Mouse (Mus musculus): ENCODE results near the gene Ptpn1. TPM values are rescaled to one million over a fixed set of nuclear protein-coding genes. Genes with fewer than 3 reads are reported as not detected.

Ptpn1 gene
- polyA plus RNA-seq, 1 experiment = 24.4 TPM

DNA sequence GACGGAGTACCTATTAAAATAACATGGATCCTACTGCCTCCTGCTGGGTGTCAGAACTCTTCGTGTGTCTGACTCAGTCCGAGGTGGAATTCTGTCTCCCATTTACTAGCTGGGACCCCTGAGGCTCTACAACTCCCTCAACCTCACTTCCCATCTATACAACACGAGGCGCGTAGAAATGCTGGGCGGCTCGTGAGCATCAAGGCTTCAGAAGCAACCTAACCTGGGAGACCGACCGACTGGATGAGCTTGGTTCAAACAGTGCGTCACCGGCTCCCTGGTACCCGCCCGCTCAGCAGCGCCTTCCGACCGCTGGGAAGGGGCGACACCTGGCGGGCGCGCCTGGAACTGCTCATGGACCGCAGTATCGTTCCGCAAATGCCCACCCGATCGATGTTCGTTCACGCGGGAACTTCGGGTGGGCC, 36.9 kb upstream of the Ptpn1 start:
- Histone ChIP-seq H3K4me1 (ENCODE audit: control insufficient read depth, insufficient read depth, insufficient read length, low read length) (peaks cover 3% of the 10 kb centered on the region), H3K4me3 (ENCODE audit: low read depth, low read length) (peak overlapping the region; percentile 17), H3K27me3 (ENCODE audit: control insufficient read depth, insufficient read depth, low read length) (peaks cover 5% of the 10 kb centered on the region; the same call in 1 of the 2 replicates), H3K27ac (ENCODE audit: insufficient read depth, low read depth, low read length) (no peak overlapping the region), H3K36me3 (ENCODE audit: control insufficient read depth, insufficient read depth, low read length) (no peaks in the 10 kb centered on the region)
- TF ChIP-seq CTCF (IDR thresholded peaks at IDR 0.05; ENCODE audit: extremely low read depth, insufficient read length, insufficient replicate concordance, low read depth, low read length) = peak; percentile 82
- no peak for TF ChIP-seq POLR2A (IDR thresholded peaks at IDR 0.05; ENCODE audit: low read depth, low read length)
- under 1% methylated on average over 30 of the region's 30 CpGs for WGBS

DNA sequence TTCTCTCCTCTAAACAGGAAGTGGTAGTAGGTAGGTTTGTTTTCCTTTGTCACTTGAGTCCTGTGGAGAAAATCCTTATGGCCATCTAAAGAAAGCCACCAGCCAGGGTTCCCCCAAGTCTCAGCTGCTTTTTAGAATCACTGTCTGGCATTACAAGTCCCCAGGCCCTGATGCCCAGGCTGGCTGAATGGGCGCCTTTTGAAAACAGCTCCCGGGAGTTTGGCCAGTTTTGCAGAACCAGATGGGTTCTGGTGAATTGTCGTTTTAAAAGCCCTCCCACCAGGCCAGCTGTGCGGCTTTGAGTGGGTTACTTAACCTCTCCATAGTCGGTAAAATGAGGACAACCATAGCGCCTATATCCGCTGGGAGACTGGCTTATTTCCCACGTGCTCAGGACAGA, 34.0 kb upstream of the Ptpn1 start:
- Histone ChIP-seq H3K36me3 (ENCODE audit: control insufficient read depth, insufficient read depth, low read length) (no peaks in the 10 kb centered on the region), H3K27me3 (ENCODE audit: control insufficient read depth, insufficient read depth, low read length) (peaks cover 5% of the 10 kb centered on the region; the same call in 1 of the 2 replicates), H3K27ac (ENCODE audit: insufficient read depth, low read depth, low read length) (no peak overlapping the region), H3K4me3 (ENCODE audit: low read depth, low read length) (no peak overlapping the region), H3K4me1 (ENCODE audit: control insufficient read depth, insufficient read depth, insufficient read length, low read length) (peaks cover 2% of the 10 kb centered on the region; the same call in 1 of the 2 replicates)
- TF ChIP-seq CTCF (IDR thresholded peaks at IDR 0.05; ENCODE audit: extremely low read depth, insufficient read length, insufficient replicate concordance, low read depth, low read length) (no peak), POLR2A (IDR thresholded peaks at IDR 0.05; ENCODE audit: low read depth, low read length) (no peak)
- 75% methylated on average over 8 of the region's 8 CpGs for WGBS

DNA sequence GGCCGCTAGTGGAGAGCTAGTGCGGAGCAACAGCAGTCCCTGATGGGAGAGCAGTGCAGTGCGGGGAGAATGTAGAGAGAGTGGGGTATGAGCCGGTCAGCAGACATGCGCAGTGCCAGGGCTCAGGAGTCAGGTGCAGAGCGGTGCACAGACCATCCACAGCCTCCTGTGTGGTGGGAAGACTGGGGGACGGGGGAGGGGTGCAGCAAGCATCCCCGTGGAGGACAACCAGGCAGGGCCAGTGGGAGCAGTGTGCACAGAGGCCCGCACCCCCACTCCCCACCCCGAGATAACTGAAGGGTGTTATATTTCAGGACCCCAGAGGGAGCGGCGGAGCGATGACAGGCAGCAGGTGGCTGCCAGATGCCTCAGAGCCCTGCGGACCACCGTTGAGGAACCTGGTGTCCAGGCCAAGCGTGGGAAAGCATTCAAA, 31.9 kb upstream of the Ptpn1 start:
- Histone ChIP-seq H3K4me3 (ENCODE audit: low read depth, low read length) (no peak overlapping the region), H3K36me3 (ENCODE audit: control insufficient read depth, insufficient read depth, low read length) (no peaks in the 10 kb centered on the region), H3K4me1 (ENCODE audit: control insufficient read depth, insufficient read depth, insufficient read length, low read length) (no peaks in the 10 kb centered on the region; the same call in 1 of the 2 replicates), H3K27me3 (ENCODE audit: control insufficient read depth, insufficient read depth, low read length) (peaks cover 5% of the 10 kb centered on the region; the same call in 1 of the 2 replicates), H3K27ac (ENCODE audit: insufficient read depth, low read depth, low read length) (no peak overlapping the region)
- WGBS = 42% methylated on average over 16 of the region's 16 CpGs
- no peak for TF ChIP-seq CTCF (IDR thresholded peaks at IDR 0.05; ENCODE audit: extremely low read depth, insufficient read length, insufficient replicate concordance, low read depth, low read length)
- TF ChIP-seq POLR2A (IDR thresholded peaks at IDR 0.05; ENCODE audit: low read depth, low read length) = no peak

DNA sequence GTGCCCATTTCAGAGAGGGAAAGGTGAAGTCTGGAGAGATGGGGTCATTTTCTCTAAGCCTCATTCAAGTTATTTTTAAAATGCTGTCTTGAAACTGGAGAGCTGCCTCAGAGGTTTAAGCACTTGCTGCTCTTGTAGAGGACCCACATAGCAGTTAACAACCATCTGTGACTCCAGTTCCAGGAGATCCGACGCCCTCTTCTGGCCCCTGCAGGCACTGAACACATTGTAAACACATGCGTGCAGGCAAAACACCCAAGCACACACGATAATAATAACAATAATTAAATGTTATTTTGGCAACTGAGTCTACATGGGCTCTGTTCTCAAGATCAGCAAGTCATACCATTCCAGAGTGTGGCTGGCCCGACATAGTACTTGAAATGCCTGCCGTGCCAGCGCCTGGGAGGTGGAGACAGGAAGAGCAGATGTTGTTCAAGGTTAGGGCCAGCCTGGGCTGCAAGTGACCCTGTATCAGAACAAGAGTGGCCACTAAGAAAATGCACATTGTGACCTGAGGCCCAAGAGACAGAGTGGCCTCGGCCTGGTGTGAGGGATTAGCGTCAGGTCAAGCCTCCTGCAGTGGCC, 29.6 kb upstream of the Ptpn1 start:
- 69% methylated on average over 9 of the region's 9 CpGs for WGBS
- TF ChIP-seq POLR2A (IDR thresholded peaks at IDR 0.05; ENCODE audit: low read depth, low read length) = no peak
- no peak for TF ChIP-seq CTCF (IDR thresholded peaks at IDR 0.05; ENCODE audit: extremely low read depth, insufficient read length, insufficient replicate concordance, low read depth, low read length)
- H3K27me3 ChIP-seq (ENCODE audit: control insufficient read depth, insufficient read depth, low read length) = peaks cover 5% of the 10 kb centered on the region; the same call in 1 of the 2 replicates
- H3K4me1 ChIP-seq (ENCODE audit: control insufficient read depth, insufficient read depth, insufficient read length, low read length) = no peaks in the 10 kb centered on the region; the same call in 1 of the 2 replicates
- H3K4me3 ChIP-seq (ENCODE audit: low read depth, low read length) = no peak overlapping the region
- no peak overlapping the region for H3K27ac ChIP-seq (ENCODE audit: insufficient read depth, low read depth, low read length)
- H3K36me3 ChIP-seq (ENCODE audit: control insufficient read depth, insufficient read depth, low read length) = no peaks in the 10 kb centered on the region

DNA sequence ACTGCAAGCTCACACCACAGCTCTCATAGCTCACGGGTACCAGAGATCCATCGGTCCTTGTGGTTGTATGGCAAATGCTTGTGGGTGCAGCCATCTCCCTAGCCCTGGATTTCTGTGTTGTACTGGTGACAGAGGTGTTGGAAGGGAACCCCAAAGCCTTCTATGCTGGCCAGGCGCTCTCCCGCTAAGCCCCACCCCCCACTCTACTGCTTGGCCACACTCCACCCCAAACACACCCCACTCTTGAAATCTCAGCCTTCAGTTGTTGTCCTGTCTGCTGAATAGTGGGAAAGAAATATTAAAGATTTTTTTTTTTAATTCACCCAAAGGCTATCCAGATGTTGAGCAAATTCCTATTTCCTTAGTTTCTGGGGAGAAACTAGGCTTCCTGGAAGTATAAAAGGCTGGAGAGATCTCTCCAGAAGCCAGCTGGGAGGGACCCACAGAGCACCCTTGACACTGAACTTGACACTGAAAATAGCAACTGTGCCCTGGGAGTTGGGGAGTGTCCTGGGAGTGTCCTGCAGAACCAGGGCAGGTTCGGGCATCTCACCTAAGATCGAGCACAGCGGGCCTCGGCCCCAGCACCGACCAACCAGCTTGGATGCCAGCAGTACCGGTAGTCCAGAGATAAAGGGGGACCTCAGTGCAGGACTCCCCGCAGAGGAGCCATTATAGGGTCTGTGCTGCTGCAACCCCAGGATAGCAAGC, 28.5 kb upstream of the Ptpn1 start:
- 69% methylated on average over 11 of the region's 11 CpGs for WGBS
- peaks cover 5% of the 10 kb centered on the region; the same call in 1 of the 2 replicates for H3K27me3 ChIP-seq (ENCODE audit: control insufficient read depth, insufficient read depth, low read length)
- no peaks in the 10 kb centered on the region for H3K36me3 ChIP-seq (ENCODE audit: control insufficient read depth, insufficient read depth, low read length)
- H3K4me3 ChIP-seq (ENCODE audit: low read depth, low read length) = no peak overlapping the region
- H3K4me1 ChIP-seq (ENCODE audit: control insufficient read depth, insufficient read depth, insufficient read length, low read length) = no peaks in the 10 kb centered on the region; the same call in 1 of the 2 replicates
- TF ChIP-seq CTCF (IDR thresholded peaks at IDR 0.05; ENCODE audit: extremely low read depth, insufficient read length, insufficient replicate concordance, low read depth, low read length) = no peak
- TF ChIP-seq POLR2A (IDR thresholded peaks at IDR 0.05; ENCODE audit: low read depth, low read length) = no peak
- H3K27ac ChIP-seq (ENCODE audit: insufficient read depth, low read depth, low read length) = no peak overlapping the region

DNA sequence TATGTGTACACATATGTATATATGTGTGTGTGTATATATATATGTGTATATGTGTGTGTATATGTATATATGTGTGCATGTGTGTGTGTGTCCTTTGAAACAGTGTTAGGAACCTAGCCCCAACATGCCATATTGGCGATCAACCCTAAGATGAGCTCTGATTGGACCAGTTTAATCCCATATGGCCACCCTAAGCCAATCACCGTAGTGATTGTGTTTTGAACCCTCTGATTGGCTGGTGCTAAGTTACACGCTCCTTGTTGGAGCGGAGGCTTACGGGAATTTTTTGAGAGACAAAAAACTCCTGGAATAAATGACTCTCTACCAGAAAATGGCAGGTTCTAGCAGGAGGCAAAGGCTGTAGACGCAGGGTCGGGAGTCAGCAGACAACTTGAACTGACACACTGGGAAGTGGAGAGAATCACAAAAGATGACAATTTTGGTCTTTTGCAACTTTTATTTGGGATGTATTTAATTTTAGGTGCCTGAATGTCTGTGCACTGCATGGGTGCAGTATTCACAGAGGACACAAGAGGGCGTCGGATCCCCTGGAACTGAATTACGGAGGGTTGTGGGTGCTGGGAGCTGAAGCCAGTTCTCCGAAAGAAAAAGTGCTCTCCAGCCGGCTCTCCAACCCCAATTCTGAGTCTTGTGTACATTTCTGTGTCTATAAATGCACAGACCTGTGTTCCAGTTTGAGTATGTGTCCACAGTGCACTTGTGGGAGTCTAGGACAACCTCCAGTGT, 27.1 kb upstream of the Ptpn1 start:
- peak; percentile 32; the same call in 1 of the 2 replicates for TF ChIP-seq CTCF (IDR thresholded peaks at IDR 0.05; ENCODE audit: extremely low read depth, insufficient read length, insufficient replicate concordance, low read depth, low read length)
- no peak for TF ChIP-seq POLR2A (IDR thresholded peaks at IDR 0.05; ENCODE audit: low read depth, low read length)
- H3K4me1 ChIP-seq (ENCODE audit: control insufficient read depth, insufficient read depth, insufficient read length, low read length) = no peaks in the 10 kb centered on the region; the same call in 1 of the 2 replicates
- 0 out of 2 replicates have a peak, but pooled peaks cover under 1% of the 10 kb centered on the region for H3K27me3 ChIP-seq (ENCODE audit: control insufficient read depth, insufficient read depth, low read length)
- 88% methylated on average over 12 of the region's 12 CpGs for WGBS
- H3K27ac ChIP-seq (ENCODE audit: insufficient read depth, low read depth, low read length) = no peak overlapping the region
- no peak overlapping the region for H3K4me3 ChIP-seq (ENCODE audit: low read depth, low read length)
- H3K36me3 ChIP-seq (ENCODE audit: control insufficient read depth, insufficient read depth, low read length) = no peaks in the 10 kb centered on the region
